Mouse (Mus musculus) CH12F3 (cell line): ENCODE results near the gene S100a10.

Experiments used
- in situ Hi-C: fragments of 300-500 bp; cut with MboI; formaldehyde crosslinking; loops from 2 replicates; pipeline ENCODE4 v1.14.3; 2020; ENCODE audit warnings: low sequenced_read_pairs

S100a10 gene

GRCm38 (mm10) chr3:93579317-93580038, 24.6 kb downstream of the S100a10 start:
- in situ Hi-C loops: no loop called here

DNA sequence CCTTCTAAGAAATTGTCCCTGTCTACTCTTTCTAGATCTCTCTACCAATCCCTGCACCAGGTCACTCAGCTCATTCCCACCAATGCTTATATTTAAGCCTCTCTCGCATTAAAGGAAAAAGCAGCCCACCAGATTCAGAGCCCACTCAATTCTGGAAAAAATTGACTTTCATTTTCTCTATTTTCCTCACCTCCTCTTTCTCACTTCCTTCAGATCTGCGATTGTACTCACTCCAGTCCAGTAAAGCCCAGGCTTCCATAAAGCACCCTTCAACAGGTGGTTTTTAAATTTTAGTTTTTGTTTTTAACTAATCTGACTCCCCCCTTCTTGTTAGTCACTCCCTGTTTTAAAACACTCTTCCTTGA, 25.1 kb downstream of the S100a10 start:
- in situ Hi-C loops: no loop called here

DNA sequence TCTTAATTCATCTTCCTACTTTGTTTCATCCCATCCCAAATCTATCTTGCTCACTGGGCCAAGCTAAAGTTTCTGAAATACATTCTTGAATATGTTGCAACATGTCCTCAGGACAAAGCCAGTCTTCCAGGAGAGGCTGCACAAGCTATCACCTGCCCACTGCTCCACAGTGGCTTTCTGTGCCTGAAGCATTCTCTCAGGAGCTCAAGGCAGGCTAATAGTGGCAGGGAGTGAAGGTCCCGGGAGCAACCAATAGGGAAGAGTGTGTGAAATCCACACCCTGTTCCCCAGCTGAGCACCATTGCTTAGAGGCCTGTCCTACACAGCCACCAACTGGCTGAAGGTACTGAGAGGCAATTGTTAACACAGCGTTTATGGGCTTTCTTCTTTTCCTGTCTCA, 26.1 kb downstream of the S100a10 start:
- in situ Hi-C loops: no loop called here

GRCm38 (mm10) chr3:93581687-93582086, 26.8 kb downstream of the S100a10 start:
- in situ Hi-C loops: no loop called here

- in situ Hi-C loops: no loop called here
Observed at GRCm38 (mm10) chr3:93583056-93583455, 28.2 kb downstream of the S100a10 start.

DNA sequence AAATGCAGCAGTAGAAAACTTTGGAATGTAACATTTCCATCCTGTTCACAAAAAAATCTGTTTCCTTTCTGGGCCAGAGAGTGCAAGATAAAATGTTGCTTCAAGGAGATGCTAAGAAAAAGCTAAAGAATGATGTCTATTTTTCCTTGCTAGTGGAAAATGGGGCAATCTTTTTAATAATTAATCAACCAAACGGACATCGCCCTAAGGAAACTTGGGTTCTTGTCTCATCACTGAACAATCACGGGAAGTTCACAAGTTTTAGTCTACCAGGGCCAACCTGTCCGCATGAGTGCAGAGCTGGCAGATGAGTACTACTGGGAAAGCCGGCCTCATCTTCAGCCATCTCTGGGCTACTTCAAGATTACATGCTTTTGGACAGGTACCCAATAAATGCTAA, 34.7 kb downstream of the S100a10 start:
- in situ Hi-C loops: no loop called here

DNA sequence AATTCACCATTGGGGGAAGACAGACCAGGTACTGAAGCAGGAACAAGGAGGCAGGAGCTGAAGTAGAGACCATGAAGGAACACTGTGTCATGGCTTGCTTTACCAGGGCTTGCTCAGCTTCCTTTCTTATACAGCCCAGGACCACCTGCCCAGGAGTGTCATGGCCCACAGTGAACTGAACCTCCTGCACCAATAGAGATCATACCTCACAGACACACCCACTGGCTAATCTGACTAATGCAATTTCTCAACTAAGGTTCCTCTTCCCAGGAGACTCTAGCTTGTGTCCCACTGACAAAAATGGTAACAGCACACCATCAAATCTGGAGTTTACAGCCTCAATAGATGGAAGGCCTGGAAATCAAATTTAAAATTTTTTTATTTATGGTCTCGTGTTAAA, 35.4 kb downstream of the S100a10 start:
- in situ Hi-C loops: no loop called here

GRCm38 (mm10) chr3:93592100-93592499, 37.2 kb downstream of the S100a10 start:
- in situ Hi-C loops: no loop called here

- in situ Hi-C loops: no loop called here
Observed at GRCm38 (mm10) chr3:93592976-93593375, 38.1 kb downstream of the S100a10 start.

- in situ Hi-C loops: no loop called here
Observed at GRCm38 (mm10) chr3:93593512-93593911, 38.6 kb downstream of the S100a10 start.

DNA sequence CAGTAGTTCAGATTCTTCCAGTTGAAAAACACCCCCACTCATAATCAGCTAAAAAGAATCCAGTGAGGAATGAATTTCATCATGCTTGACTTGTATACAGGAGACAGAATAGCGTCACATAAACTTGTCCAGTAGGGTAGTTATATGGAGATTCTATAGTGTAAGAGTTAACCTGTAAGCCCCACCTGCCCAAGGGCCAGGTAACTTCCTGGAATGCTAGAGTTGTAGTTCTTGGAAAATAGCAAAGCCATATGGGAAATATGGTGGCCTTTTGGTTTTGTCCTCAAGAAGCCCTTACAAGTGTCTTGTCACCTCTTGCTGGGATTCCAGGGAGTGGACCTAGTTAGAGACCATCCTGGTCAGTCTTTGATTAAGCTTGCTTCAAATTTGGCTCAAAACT, 41.8 kb downstream of the S100a10 start:
- in situ Hi-C loops: no loop called here

GRCm38 (mm10) chr3:93597221-93597913, 42.5 kb downstream of the S100a10 start:
- in situ Hi-C loops: no loop called here

GRCm38 (mm10) chr3:93597970-93598369, 43.1 kb downstream of the S100a10 start:
- in situ Hi-C loops: no loop called here

GRCm38 (mm10) chr3:93600206-93600605, 45.3 kb downstream of the S100a10 start:
- in situ Hi-C loops: loop anchor here (10.0 to 25.0 kb wide), 2 partner anchors 55 to 238 kb away; no protein-coding TSS in a partner anchor

- in situ Hi-C loops: loop anchor here (10.0 to 25.0 kb wide), 2 partner anchors 57 to 240 kb away; no protein-coding TSS in a partner anchor
Observed at GRCm38 (mm10) chr3:93601903-93602302, 47.0 kb downstream of the S100a10 start.

- in situ Hi-C loops: loop anchor here (10.0 to 25.0 kb wide), 2 partner anchors 64 to 247 kb away; no protein-coding TSS in a partner anchor
Observed at GRCm38 (mm10) chr3:93608970-93609369, 54.1 kb downstream of the S100a10 start.
